Mouse (Mus musculus) stomach, embryonic 15.5 days (tissue): ENCODE results near the gene Cyp27b1. TPM values are rescaled to one million over a fixed set of nuclear protein-coding genes. Genes with fewer than 3 reads are reported as not detected.
A peak's percentile ranks its signal among the peaks of the same experiment; 100 is the strongest.

ENCODE experiments used
- ATAC-seq: fragments of 200-750 bp; cut with Nextera tagmentation; 2 replicates; pipeline ENCODE4 v1.8.0; 2017; ENCODE audit warnings: low read depth, moderate number of reproducible peaks, moderate TSS enrichment; ENCODE audit not compliant: insufficient read depth, low FRiP score
- H3K27ac ChIP-seq: fragments of 300-500 bp; sonication (generic); 2 replicates; pipeline ENCODE4 v1.5.1; 2015; ENCODE audit warnings: mild to moderate bottlenecking, inconsistent platforms
- H3K27me3 ChIP-seq: fragments of 300-500 bp; sonication (generic); replicated peaks from 2 replicates; pipeline ENCODE4 v1.6.1; 2015; ENCODE audit warnings: inconsistent platforms
- H3K36me3 ChIP-seq: fragments of 300-500 bp; sonication (generic); 2 replicates; pipeline ENCODE4 v1.6.1; 2015; ENCODE audit warnings: inconsistent platforms
- H3K4me1 ChIP-seq: fragments of 300-500 bp; sonication (generic); 2 replicates; pipeline ENCODE4 v1.6.1; 2015; ENCODE audit warnings: inconsistent platforms
- H3K4me2 ChIP-seq: fragments of 300-500 bp; sonication (generic); 2 replicates; pipeline ENCODE4 v1.6.1; 2015; ENCODE audit warnings: mild to moderate bottlenecking, inconsistent platforms
- H3K4me3 ChIP-seq: fragments of 300-500 bp; sonication (generic); replicated peaks from 2 replicates; pipeline ENCODE4 v1.5.1; 2015; ENCODE audit warnings: inconsistent platforms
- H3K9ac ChIP-seq: fragments of 300-500 bp; sonication (generic); 2 replicates; pipeline ENCODE4 v1.6.1; 2015; ENCODE audit warnings: inconsistent platforms
- H3K9me3 ChIP-seq: fragments of 300-500 bp; sonication (generic); 2 replicates; pipeline ENCODE4 v1.6.1; 2016; ENCODE audit warnings: inconsistent platforms
- WGBS: fragments of 180-500 bp; shearing (Covaris S2); methylation state at CpG from one replicate; pipeline ENCODE4 v1.1.7; 2015; 5-methylcytosine and 5-hydroxymethylcytosine counted together
- microRNA counts: library from miRNA; unstranded; fragments of <30 nt; microRNA quantifications from one replicate; lab custom pipeline; 2016
- microRNA-seq: library from miRNA; unstranded; fragments of <30 nt; microRNA quantifications from one replicate; pipeline ENCODE4, GENCODE M21; 2016
- polyA plus RNA-seq: library from polyadenylated mRNA; unstranded; fragments of >200 nt; fragmentation: Nextera tagmentation; extraction: Ambion mirVana; gene quantifications from 2 replicates; pipeline ENCODE4 v1.2.1, GENCODE M21; 2015

Cyp27b1 gene
- polyA plus RNA-seq, 1 experiment from 2014 or later: 0.17 TPM

DNA sequence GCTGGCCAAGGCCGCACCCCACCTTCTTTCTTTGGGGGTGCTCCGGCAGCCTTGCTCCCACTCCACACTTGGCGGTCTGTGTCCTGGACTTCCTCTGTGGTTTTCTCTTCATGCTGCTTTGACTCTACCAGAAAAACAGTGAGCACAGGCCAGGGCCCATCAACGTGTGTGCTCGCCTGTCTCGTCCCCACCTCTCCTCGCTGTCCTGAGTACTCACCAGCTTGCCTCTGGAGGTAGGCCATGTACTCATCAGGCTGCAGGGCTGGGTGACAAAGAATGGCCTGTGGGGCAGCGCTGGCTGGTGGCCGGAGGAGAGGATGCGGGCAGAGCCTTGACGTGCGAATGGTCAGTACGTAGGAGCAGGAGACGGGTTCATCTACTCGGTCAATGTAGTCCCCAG is 51.8 kb downstream of the Cyp27b1 start:
- no peak for ATAC-seq
- Histone ChIP-seq H3K27me3 (no peaks in the 10 kb centered on the region), H3K4me2 (no peak overlapping the region), H3K36me3 (peaks cover 21% of the 10 kb centered on the region; the same call in 1 of the 2 replicates), H3K27ac (no peak overlapping the region), H3K4me1 (no peaks in the 10 kb centered on the region), H3K9ac (no peak overlapping the region), H3K4me3 (no peak overlapping the region), H3K9me3 (no peaks in the 10 kb centered on the region)
- 87% methylated on average over 15 of the region's 15 CpGs for WGBS

GRCm38 (mm10) chr10:127100414-127100813 is 52.4 kb downstream of the Cyp27b1 start:
- peak; percentile 7; the same call in 1 of the 2 replicates for ATAC-seq
- Histone ChIP-seq H3K4me3 (no peak overlapping the region), H3K36me3 (peaks cover 21% of the 10 kb centered on the region; the same call in 1 of the 2 replicates), H3K27ac (no peak overlapping the region), H3K4me2 (no peak overlapping the region), H3K9ac (no peak overlapping the region), H3K9me3 (no peaks in the 10 kb centered on the region), H3K4me1 (no peaks in the 10 kb centered on the region), H3K27me3 (no peaks in the 10 kb centered on the region)
- WGBS: 74% methylated on average over 8 of the region's 8 CpGs

- Histone ChIP-seq H3K4me1 (no peaks in the 10 kb centered on the region), H3K4me3 (no peak overlapping the region), H3K4me2 (no peak overlapping the region), H3K9me3 (no peaks in the 10 kb centered on the region), H3K27ac (no peak overlapping the region), H3K36me3 (peaks cover 21% of the 10 kb centered on the region), H3K27me3 (no peaks in the 10 kb centered on the region), H3K9ac (no peak overlapping the region)
- no peak for ATAC-seq
- 75% methylated on average over 6 of the region's 6 CpGs for WGBS
Measured at GRCm38 (mm10) chr10:127101151-127101550, 53.1 kb downstream of the Cyp27b1 start.

MicroRNAs within 50 kb of the gene (microRNA counts, 519-probe panel; counts per million panel counts)
- not detected for microRNA mmu-miR-546 (lab: Ali Mortazavi, UCI)

Small RNA genes lying within 50 kb of the gene (microRNA-seq; reads per million reads assigned to microRNA genes)
- gene Mir546: 1.2 reads per million

Other genes starting within 250 kb of the Cyp27b1 start
- gene Atp23, start 146.9 kb upstream of the Cyp27b1 start, polyA plus RNA-seq: 17.9 and 18.2 TPM in 2 replicates
- gene Ctdsp2, start 69.5 kb upstream of the Cyp27b1 start, polyA plus RNA-seq: 57.0 and 63.2 TPM in 2 replicates
- gene Avil, start 47.5 kb upstream of the Cyp27b1 start, polyA plus RNA-seq: 0.52 and 0.60 TPM in 2 replicates
- 79.9 and 85.2 TPM in 2 replicates for gene Tsfm, start 17.4 kb upstream of the Cyp27b1 start, polyA plus RNA-seq
- 54.3 and 55.2 TPM in 2 replicates for gene Mettl1, start 6.8 kb upstream of the Cyp27b1 start, polyA plus RNA-seq
- 1.1 and 1.5 TPM in 2 replicates for gene Eef1akmt3, start 6.7 kb upstream of the Cyp27b1 start, polyA plus RNA-seq
- gene March9, start 11.9 kb downstream of the Cyp27b1 start, polyA plus RNA-seq: 0.79 and 1.2 TPM in 2 replicates
- gene Cdk4, start 15.3 kb downstream of the Cyp27b1 start, polyA plus RNA-seq: 1,443 and 1,450 TPM in 2 replicates
- 154 and 163 TPM in 2 replicates for gene Tspan31, start 22.0 kb downstream of the Cyp27b1 start, polyA plus RNA-seq
- 0.28 and 0.67 TPM in 2 replicates for gene Agap2, start 27.0 kb downstream of the Cyp27b1 start, polyA plus RNA-seq
- 100 and 108 TPM in 2 replicates for gene Os9, start 72.9 kb downstream of the Cyp27b1 start, polyA plus RNA-seq
- 29.4 and 31.4 TPM in 2 replicates for gene B4galnt1, start 117.0 kb downstream of the Cyp27b1 start, polyA plus RNA-seq
- 1.1 and 1.3 TPM in 2 replicates for gene Slc26a10, start 132.4 kb downstream of the Cyp27b1 start, polyA plus RNA-seq
- gene Arhgef25, start 141.8 kb downstream of the Cyp27b1 start, polyA plus RNA-seq: 65.9 and 69.9 TPM in 2 replicates
- 90.4 and 106 TPM in 2 replicates for gene Dtx3, start 147.5 kb downstream of the Cyp27b1 start, polyA plus RNA-seq
- gene Pip4k2c, start 163.3 kb downstream of the Cyp27b1 start, polyA plus RNA-seq: 29.9 and 32.3 TPM in 2 replicates
- gene Kif5a, start 215.1 kb downstream of the Cyp27b1 start, polyA plus RNA-seq: 5.6 and 6.2 TPM in 2 replicates
- 161 and 169 TPM in 2 replicates for gene Dctn2, start 218.1 kb downstream of the Cyp27b1 start, polyA plus RNA-seq
- gene Mbd6, start 240.8 kb downstream of the Cyp27b1 start, polyA plus RNA-seq: 18.6 and 19.4 TPM in 2 replicates